Mouse (Mus musculus) cerebellum, postnatal 4 days (tissue): ENCODE results near the gene Kalrn.

Experiments used
- DNase-seq, 2 experiments: peaks; one replicate each; pipeline ENCODE4 v3.0.0; 2022; ENCODE audit warnings: low spot score in 2 of 2, mixed read lengths in 1 of 2

Gene Kalrn

DNA sequence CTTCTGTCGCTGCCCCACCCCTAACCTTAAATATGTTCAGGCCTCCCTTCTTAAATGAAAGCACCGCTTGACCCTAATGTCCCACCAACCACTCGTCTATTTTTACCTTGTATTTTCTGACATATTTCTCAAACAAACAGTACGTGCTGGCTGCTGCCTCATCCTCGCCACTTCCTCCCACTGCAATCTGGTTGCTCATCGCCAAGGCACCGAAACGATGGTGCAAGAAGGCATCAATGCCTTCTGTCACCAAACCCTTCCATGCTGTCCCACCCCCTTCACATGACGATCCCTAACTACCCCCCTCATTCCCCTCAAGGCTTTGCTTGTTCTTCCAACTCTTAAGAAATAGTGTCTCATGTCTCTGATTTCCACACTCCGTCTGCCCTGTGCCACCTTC, 69.1 kb downstream of the Kalrn start:
- DNase-seq = no peak

DNA sequence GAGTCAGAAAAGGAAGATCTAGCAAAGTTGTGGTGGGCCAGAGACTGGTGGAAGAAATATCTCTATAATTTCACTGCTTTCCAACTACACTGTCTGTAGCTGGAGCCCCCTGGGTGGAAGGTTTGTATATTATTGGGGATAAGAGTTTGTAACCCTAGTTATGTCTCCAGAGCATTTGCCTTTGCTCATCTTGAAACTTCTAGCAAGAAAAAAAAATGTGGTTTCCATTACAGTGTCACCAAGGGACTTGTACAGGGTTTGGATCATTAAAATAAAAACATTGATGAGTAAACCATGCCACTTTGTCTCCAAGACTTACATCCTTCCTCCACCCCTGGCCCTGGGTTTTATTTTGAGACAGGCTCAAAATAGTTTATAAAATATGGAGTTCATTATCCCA, 71.2 kb downstream of the Kalrn start:
- no peak for DNase-seq

DNA sequence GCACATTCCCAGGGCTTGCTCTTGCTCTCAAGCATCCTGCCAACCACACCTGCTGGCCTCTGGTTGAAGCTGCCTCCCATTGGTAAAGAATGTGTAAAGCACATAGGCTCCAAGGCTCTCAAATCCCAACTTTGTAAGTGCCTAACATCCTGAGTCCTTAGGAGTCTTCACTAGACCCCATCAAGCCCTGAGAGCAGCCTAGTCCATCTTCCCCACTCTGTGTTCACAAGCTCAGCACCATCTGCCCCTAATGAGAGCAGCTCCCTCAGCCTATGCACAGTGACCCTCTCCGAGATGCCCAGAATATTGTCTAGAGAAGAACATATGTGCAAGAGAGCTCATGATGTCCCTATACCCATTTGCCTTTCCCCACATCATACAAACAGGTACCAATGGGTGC, 78.6 kb downstream of the Kalrn start:
- no peak for DNase-seq

DNA sequence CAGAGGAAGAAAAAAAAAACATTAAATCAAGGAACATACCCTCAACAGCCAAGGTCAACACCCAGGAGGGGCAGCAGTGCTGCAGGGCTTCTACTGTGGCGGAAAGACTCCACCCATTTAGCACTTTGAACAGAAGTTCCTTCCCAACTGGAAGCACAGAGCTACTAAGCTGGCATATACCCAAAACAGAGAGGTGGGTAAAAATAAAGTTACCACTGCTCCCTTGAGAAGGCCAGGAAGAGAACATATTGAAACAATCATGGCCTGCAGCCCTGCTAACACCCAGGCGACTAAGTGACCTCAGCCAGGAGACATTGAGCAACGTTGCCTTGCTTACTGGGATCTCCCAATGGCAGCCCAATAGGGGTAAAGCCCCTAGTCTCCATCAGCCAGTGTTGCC, 79.4 kb downstream of the Kalrn start:
- DNase-seq = no peak

DNA sequence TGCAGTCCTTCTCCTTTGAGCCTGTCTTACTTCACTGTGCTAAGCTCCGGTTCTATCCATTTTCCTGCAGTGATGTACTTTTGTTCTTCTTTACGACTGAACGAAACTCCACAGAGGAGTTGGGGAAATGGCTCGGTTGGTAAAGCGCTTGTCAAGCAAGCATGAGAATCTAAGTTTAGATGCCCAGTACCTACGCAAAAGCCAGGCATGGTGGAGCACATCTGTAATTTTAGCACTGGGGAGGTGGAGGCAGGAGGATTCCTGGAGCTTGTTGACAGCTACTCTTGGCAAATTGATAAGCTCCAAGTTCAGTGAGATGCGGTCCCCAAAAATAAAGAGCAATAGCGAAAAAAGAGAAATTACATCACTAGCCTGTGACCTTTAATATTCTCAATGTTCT, 82.1 kb downstream of the Kalrn start:
- DNase-seq = no peak

DNA sequence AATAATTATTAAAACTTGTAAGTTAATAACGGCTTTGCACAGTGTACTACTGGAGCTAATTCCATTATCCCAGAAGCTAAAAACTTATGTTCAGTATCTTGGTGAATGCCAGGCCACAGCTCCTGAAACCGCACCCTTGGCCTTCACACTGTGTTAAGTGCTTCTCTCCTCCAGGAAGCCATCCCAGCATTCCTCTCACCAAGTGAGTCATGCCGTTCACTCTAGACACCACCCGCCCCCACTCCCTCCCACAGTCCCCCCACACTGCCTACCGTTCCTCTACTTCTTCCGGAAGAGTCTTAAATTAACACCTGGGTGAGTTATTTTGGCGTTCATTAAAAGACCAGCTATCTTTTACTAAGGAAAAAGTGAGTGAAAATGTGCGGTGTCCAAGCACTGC, 82.8 kb downstream of the Kalrn start:
- DNase-seq = no peak

DNA sequence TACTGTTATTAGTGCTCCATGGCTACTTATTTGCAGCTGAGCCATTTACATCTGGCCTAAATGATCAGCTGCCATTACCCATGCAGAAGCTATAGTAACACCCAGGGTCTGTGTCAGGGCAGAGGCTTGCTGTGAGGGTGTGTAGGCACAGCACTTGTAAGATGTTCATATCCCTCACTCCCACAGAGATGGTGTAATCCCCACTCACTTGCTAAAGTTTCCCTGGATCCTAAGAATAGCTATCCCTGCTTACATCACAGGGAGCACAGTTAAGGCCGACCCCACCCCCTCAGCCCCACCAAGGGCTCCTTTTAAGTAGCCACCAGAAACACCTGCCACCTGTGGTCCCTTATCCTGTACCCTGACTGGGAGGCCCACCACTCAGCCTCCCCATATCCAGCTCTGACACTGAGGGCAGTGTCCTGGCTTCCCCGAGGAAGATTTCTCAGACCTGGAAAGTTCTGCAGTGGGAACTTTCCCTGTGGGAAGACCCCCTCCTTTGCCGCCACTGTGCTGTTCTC, 83.5 kb downstream of the Kalrn start:
- DNase-seq = no peak

DNA sequence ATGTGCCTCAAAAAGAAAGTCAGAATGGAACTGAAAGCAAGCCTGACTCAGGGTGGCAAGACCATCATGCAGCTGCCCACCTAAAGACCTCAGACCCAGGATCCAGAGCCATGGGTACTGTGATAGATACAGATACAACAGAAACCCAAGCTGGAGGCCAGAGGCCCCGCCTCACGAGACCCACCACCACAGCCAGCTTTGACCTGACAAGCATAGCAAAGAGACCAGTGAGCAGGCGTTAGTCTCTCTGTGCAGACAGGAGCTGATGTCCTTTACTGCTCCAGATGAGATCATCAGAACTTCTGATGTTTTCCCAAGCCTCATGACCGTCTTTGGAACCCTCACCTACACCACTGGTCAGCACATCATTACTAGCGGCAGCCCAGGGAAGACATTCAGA, 85.5 kb downstream of the Kalrn start:
- DNase-seq = no peak

DNA sequence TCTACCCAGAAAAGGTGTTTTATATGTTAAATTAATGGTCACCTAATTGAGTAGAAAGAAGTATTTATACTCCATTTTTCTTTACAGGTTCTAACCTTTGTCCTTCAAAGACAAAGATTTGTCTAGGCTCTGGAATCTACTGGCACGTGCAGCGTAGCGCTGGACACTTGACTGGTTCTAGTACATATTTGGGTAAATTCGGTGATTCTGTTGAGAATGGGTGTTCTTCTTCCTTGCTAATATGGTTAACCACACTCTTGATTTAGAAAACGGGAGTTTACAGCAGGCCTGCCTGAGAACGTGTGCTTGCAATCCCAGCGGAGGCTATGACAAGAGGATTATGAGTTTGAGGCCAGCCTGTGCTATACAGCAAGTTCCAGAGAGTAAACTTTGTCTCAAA, 86.1 kb downstream of the Kalrn start:
- DNase-seq = no peak

DNA sequence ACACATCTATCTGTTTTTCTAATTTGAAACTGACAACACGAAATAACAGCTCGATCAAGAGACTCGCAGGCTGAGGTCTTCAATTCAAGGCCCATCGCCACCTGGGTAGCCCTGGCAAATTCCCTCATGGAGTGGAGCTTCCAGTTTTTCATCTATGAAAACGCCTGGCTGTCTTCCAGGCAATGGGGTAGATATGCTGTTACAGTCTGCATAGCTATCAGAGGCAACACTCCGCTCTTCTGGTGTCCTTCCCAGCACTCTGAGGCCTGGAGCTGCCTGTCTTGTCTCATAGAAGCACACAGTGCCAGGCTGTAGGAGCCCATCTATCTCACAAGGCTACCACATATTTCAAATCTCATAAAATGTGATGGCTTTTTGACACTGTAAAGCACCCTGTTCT, 87.8 kb downstream of the Kalrn start:
- DNase-seq = peak in 1 of 2 experiments; percentile 42

DNA sequence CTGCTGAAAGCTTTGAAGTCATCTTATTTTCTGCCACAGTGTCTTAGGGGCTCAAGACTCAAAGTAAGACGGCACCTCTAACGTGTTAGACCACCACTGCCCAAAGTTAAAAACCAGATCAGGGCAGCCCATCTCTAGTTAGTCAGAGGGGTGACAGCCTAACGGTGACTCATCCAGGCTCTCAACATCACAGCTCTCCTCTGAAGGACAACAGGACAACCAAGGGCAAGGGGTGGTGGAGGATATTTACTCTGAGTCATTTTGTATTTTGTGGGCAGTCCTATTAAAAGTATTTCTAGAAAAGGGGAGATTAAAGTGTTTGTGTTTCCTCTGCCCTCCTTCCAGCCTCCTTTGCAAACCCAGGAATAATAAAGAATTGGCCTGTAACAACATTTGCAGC, 88.4 kb downstream of the Kalrn start:
- no peak for DNase-seq

DNA sequence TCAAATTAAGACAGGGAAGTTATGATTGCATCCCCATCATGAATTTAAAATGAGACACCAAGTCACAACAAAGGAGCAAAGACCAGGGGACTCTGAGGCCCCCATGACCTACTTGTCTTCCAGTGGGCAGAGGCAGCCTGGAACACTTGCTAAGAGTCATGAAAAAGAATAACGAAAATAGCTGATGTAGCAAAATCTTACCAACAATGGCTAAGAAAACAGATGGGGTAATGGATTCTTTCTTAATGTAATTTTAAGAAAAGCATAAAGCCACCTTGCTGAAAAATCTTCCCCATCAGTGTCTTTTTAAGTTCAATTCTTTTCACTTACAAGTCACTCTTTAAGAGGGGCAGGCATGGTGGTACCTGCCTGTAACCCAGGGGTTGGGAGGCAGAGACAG, 89.1 kb downstream of the Kalrn start:
- no peak for DNase-seq

DNA sequence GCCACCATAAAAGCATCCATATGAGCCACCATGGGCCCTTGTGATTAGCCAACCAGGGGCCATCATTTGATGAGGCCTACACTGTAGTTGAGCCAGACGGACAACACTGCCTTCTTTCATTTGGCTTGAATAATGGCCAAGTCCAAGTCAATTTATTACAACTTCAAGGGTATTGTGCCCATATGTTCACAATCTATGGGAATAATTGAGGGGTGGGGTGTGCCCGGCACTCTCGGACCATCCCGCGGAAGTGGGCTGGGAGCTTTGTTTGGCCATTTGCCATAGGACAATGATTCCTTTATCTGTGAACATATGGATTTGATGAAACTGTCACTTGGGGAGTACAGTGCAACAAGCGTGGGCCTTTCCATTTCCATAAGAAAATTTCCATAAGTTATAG, 89.6 kb downstream of the Kalrn start:
- no peak for DNase-seq

DNA sequence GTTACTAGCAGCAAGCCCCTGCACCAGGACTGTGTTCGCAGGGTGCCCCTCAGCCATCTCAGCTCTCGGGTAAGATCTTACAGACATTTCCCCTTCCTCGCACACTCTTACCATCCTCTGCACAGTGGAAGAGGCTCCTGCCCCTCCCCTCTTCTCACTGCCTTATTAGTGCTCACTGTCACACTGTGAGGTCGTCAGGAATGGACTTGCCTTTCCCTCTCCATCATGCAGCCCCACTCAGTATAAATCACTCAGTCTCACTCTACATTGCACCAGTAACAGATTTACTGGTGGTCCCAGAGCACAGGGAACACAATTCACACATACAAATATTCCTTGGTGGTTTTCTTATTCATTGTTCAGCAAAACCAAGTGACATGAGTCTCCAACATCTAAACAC, 98.6 kb downstream of the Kalrn start:
- DNase-seq = no peak

DNA sequence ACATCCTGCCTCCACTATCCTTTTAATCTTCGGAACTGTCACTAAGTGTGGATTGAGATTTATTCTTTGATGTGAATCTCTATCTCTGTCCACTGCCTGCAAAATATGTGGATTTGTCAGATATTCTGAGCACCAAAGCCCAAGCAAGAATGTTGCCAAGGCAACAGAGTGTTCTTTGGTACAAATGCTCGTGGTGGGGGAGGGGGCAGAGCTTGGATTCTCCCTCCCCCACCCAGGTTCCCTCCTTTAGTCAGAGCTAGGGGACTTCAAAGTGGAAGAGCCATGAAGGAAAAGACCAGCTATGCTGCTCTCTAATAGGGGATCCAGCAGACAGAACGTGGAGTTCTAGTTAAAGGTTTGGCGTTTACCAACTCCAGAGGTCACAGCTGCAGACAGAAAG, 99.4 kb downstream of the Kalrn start:
- no peak for DNase-seq

DNA sequence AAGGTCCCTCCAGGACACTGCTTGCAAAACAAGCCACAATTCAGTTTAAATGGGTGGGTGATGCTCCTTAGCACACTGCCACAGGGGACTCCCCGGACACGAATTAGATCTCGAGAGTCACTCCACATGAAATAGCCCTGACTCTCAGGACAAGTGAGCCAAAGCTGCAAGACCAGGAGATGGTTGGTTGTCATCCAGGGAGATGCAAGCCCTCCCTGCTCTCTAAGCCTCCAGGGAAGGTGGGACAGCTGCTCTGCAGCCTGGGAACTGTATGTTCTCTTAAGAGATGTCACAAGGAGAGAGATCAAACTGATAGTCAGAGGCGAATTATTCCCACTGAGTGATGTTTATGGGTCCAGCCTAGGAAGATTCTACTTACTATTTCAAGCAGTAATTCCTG, 101.9 kb downstream of the Kalrn start:
- DNase-seq = no peak

DNA sequence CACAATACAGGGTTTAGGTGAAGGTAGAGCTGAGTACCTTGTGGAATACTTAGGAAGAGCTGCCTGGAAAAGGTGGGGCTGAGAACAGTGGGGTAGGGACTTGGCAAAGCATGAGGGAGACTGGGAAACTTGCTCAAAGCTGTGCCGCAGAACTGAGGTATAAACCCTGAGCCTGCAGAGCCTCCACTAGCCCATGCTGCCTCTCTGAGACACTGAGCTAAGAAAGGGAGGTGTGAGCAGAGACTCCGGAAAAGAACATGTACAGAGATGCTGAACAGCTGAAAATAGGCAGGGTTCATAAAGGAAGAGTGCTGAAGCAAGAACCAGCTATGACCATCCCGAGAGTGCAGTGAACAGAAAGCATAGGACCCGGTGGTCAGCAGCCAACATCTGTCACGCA, 103.0 kb downstream of the Kalrn start:
- DNase-seq = no peak

DNA sequence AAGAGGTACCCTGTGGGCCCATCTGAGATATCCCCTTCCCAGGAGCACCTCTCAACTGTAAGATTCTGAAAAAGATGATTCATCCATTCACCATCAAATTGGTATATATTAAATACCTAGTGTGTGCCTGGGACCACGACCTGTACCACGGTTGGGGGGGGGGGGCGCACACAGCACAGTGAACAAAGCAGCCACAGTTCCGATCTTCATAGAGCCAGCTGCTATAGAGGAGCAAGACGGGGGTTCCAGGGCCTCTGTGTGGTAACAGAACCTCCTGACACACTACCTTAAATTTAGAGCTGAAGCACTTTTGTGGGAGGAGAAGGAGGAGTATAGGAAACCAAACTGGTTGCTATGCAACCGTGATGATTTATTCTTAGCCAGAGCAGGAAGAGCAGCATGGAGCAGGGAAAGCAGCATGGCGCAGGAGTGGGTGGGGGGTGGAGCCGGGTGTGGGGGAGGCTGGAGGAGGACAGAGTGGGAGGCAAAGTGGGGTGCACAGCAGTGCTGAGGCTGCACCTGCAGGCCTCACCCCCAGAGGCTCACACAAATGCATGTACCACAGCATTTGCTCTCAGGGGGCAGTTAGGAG, 104.0 kb downstream of the Kalrn start:
- no peak for DNase-seq

DNA sequence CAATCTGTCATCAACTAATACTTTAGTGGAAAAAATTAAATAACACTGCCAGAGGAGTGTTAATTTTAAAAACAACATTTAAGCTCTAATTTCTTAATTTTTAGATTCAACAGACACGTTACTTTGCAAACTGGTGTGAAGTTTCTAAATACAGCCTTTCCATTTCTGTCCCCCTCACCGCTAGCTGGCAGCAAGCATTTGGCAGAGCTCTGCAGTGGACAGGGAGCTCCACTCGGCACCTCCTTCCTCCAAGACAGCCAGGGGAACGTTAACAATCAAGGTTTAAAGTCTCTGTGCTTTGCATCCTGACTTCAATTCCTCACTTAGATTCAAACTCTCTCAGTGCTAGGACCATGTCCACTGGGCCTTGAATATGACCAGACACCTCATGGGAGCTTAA, 106.7 kb downstream of the Kalrn start:
- no peak for DNase-seq

DNA sequence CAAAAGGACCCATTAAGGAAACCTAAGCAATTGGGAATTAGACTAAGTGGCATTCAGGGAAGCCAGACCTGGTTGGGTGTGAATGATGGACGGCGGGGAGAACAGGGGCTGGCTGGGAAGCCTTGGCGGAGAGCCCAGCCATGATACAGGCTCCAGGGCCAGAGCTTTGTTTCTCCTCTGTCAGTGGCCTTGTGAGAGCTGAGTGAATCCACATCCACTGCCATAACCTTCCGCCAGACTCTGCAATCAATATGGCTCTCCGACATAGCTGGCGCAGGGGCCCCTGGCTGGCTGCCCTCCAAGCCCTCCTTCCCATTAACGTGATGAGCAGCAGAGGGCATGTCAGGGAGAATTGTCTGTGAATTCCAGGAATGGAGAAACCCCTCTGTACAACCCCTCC, 117.0 kb downstream of the Kalrn start:
- peak; percentile 27 to 58 for DNase-seq

DNA sequence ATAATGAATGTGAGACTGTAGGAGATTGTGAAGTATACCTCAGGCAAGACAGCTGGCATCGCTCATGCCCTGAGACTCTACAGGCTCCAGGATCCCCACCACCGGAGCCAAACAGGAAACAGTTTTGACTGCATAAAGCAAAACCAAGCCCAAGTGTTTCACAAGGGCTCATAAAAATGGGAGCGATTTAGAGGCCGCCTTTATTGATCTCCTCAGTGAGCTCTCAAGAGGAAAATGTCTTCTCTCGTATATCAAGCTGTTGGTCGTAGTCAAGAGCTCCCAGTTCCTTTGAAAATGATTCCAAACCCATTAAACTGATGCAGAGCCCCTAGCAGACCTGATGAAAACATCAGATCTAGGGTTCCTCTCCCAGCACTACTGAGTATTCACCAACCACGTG, 127.7 kb downstream of the Kalrn start:
- no peak for DNase-seq

DNA sequence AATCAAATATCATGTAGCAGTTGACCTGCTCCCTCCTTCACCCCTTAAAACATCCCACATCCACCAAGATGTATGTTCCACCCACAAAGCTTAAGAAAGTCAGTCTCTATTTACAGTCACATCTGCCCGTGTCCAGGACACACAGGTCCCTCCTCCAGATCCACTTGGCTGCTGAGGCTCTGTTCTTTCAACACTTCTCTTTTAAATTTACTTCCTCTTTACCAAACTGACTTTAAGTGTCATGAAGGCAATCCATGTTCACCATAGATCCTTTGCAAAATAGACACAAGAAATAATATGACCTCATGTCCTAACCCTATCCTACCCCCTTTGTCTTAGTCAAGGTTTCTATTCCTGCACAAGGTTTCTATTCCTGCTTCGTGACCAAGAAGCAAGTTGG, 131.6 kb downstream of the Kalrn start:
- no peak for DNase-seq

DNA sequence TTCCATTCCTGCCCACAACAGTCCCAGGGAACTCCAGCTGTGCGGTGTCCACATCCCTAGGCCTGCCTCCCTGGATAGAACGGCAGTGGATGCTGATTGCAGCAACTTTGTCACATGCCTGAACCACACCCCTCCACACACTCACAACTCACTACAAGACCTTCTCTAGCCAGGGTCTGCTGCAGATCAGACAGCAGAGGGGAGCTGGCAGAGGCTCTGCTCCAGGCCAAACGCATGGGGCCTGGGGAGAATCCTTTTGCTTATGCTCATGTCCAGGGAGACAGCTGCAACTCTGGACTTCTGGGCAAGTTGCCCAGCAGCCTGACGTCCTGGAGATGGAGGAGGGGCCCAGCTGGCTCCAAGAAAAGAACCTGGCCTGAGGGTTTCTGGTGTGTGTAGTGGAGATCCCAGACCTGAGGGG, 132.3 kb downstream of the Kalrn start:
- DNase-seq = peak; percentile 46 to 79

DNA sequence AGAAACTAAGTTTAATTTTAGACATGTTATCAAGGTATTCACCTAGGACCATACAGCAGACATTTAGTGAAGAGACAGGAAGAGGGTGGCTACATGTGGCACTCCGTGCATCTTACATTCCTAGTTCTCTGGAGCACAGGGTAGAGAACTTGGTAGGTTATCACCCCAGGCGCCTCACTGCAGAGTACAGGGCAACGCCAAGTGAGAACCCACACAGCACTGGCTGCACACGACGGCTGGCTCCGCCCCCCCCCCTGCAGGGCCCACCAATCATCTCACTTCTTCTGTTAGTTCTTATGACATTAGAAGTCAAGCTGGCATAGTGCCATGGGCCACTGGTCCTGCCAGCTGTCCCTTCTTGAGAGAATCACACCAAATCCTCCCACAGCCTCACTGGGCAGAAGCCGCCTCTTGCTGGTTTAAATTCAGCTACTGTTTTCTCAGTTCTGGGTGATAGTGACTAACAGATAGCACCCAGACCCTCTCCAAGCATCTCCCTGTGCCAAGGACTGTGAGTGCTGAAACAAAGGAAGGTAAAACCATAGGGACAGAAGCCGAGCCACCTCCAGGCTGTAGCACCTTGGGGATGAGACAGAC, 133.2 kb downstream of the Kalrn start:
- peak in 1 of 2 experiments; percentile 64 for DNase-seq
